Mouse (Mus musculus): Measurements from ENCODE around the gene Epha5. TPM values are rescaled to one million over a fixed set of nuclear protein-coding genes. Genes with fewer than 3 reads are reported as not detected.

Epha5 gene
- total RNA-seq, 2 experiments from 2014 or later = not detected

- no peak for DNase-seq (ENCODE audit: low spot score)
- intact Hi-C loops (cut with DNase I) = no loop called here
Measured at GRCm38 (mm10) chr5:84317839-84318238, 99.3 kb downstream of the Epha5 start.

GRCm38 (mm10) chr5:84313619-84314018 lies 103.6 kb downstream of the Epha5 start:
- intact Hi-C loops (cut with DNase I) = no loop called here

GRCm38 (mm10) chr5:84298878-84299736 lies 118.1 kb downstream of the Epha5 start:
- intact Hi-C loops (cut with DNase I) = no loop called here
- no peak for DNase-seq (ENCODE audit: low spot score)

More at GRCm38 (mm10) chr5:84313619-84314018, 103.6 kb downstream of the Epha5 start:
- no peak for DNase-seq (ENCODE audit: low spot score)

- intact Hi-C loops (cut with DNase I) = no loop called here
- DNase-seq (ENCODE audit: low spot score) = no peak
Measured at GRCm38 (mm10) chr5:84289429-84289977, 127.7 kb downstream of the Epha5 start.

GRCm38 (mm10) chr5:84281290-84282017 lies 135.7 kb downstream of the Epha5 start:
- no peak for DNase-seq (ENCODE audit: low spot score)
- intact Hi-C loops (cut with DNase I) = no loop called here

GRCm38 (mm10) chr5:84276996-84277395 lies 140.2 kb downstream of the Epha5 start:
- intact Hi-C loops (cut with DNase I) = no loop called here
- no peak for DNase-seq (ENCODE audit: low spot score)

- intact Hi-C loops (cut with DNase I) = no loop called here
- no peak for DNase-seq (ENCODE audit: low spot score)
Measured at GRCm38 (mm10) chr5:84265407-84265806, 151.8 kb downstream of the Epha5 start.

GRCm38 (mm10) chr5:84263999-84264398 lies 153.2 kb downstream of the Epha5 start:
- no peak for DNase-seq (ENCODE audit: low spot score)
- intact Hi-C loops (cut with DNase I) = no loop called here

GRCm38 (mm10) chr5:84229971-84230370 lies 187.2 kb downstream of the Epha5 start:
- DNase-seq (ENCODE audit: low spot score) = no peak
- intact Hi-C loops (cut with DNase I) = no loop called here

GRCm38 (mm10) chr5:84208609-84209008 lies 208.6 kb downstream of the Epha5 start:
- intact Hi-C loops (cut with DNase I) = no loop called here
- DNase-seq (ENCODE audit: low spot score) = no peak

- no peak for DNase-seq (ENCODE audit: low spot score)
- intact Hi-C loops (cut with DNase I) = no loop called here
Measured at GRCm38 (mm10) chr5:84193348-84193747, 223.8 kb downstream of the Epha5 start.

- DNase-seq (ENCODE audit: low spot score) = no peak
- intact Hi-C loops (cut with DNase I) = no loop called here
Measured at GRCm38 (mm10) chr5:84184189-84184588, 233.0 kb downstream of the Epha5 start.

GRCm38 (mm10) chr5:84153095-84153494 lies 264.1 kb downstream of the Epha5 start:
- DNase-seq (ENCODE audit: low spot score) = no peak
- intact Hi-C loops (cut with DNase I) = no loop called here

GRCm38 (mm10) chr5:84142138-84142537 lies 275.0 kb downstream of the Epha5 start:
- intact Hi-C loops (cut with DNase I) = no loop called here
- DNase-seq (ENCODE audit: low spot score) = no peak

GRCm38 (mm10) chr5:84095947-84096346 lies 321.2 kb downstream of the Epha5 start:
- intact Hi-C loops (cut with DNase I) = no loop called here
- no peak for DNase-seq (ENCODE audit: low spot score)

- no peak for DNase-seq (ENCODE audit: low spot score)
- intact Hi-C loops (cut with DNase I) = no loop called here
Measured at GRCm38 (mm10) chr5:84081321-84081720, 335.9 kb downstream of the Epha5 start.

- intact Hi-C loops (cut with DNase I) = no loop called here
- no peak for DNase-seq (ENCODE audit: low spot score)
Measured at GRCm38 (mm10) chr5:84070976-84071375, 346.2 kb downstream of the Epha5 start.

GRCm38 (mm10) chr5:84053880-84054279 lies 363.3 kb downstream of the Epha5 start:
- intact Hi-C loops (cut with DNase I) = no loop called here

GRCm38 (mm10) chr5:84037250-84037963 lies 379.8 kb downstream of the Epha5 start:
- intact Hi-C loops (cut with DNase I) = no loop called here

More at GRCm38 (mm10) chr5:84053880-84054279, 363.3 kb downstream of the Epha5 start:
- no peak for DNase-seq (ENCODE audit: low spot score)

More at GRCm38 (mm10) chr5:84037250-84037963, 379.8 kb downstream of the Epha5 start:
- DNase-seq (ENCODE audit: low spot score) = no peak
